Mouse (Mus musculus): ENCODE results near the gene Galnt7. TPM values are rescaled to one million over a fixed set of nuclear protein-coding genes. Genes with fewer than 3 reads are reported as not detected.

The Galnt7 gene
- total RNA-seq (2023) = 1 to 10 TPM; 8.1 to 8.2 TPM

GRCm38 (mm10) chr8:57652456-57653055 is at the start of gene Galnt7:
TSS of gene Galnt7 (minus strand) at chr8:57653032.

DNA sequence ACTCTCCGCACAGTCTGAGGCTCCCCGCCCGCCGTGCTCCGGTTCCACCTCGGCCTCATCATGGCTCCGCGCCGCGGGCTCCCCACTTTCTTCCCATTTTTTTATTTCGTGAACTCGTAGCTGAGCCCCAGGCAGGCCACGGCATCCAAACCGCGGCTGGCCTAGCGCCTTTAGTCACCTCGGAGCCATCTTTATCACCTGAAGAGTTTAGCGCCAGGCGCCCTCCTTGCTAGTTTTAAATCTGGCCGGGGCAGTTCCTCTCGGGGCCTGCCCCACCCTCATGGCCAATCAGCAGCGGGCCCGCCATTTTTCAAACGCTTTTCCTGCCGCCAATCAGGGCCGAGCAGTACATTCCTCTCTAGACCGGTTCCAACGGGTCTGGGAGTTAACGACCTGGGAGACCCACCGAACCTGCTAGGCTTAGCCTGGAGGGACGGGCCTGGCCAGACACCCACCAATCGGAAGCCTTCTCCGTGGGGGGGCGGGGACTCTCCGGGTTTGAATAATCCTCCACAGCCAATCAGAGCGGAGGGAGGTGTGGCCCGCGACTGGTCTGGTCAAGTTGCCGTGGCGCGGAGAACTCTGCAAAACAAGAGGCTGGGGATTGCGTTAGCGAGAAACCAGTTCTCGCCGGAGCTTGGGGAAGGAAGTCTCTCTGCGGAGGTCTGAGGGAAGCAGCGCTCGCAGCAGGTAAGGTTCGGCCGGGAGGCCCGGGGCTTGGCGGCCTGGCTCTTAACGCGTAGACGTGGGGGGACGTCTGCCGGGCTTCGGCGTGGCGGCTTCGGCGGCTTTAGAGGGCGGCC is 141.3 kb downstream of the Galnt7 start, which contains the start of gene Hmgb2:
Gene Hmgb2, plus strand, starts transcription at position 592 of the 803 bp plus-strand sequence.

DNA sequence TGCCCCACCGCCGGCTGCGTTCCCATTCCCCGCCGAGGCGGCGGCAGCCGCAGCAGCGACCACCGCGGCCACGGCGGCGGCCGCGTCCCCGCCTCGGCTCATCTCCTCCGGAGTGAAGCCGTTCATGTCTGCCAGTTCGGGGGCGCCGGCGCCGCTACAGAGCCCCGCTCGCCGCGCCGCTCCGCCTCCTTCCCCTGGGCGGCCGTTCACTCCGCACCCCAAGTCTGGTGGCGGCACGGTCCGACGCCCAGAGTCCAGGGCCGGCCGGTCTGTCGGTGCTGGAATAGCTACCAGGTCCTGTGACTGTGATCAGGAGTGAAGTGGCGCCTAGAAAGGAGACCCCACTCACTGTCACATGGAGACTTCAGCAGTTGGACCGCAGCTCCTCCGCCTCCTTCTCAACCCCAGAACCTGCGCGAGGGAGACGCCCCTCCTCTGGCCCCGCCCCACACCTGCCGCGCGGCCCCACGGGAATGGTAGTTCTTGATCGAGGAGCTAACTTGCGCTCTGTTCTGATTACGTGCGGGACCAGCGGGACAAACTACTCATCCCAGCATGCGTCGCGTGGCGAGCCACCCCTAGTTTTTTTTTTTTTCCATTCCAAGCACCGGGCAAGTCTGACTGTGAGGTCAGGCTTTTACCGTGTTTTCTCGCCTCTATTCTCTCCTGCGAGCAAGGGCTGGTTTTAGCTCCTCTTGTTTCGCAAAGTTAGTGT is 165.2 kb downstream of the Galnt7 start, which contains the start of gene Sap30:
Gene Sap30, minus strand, starts transcription at position 420 of the 715 bp plus-strand sequence.

Other genes starting within 250 kb of the Galnt7 start
- gene Scrg1, start 197.1 kb downstream of the Galnt7 start, total RNA-seq (2023) = 10 to 100 TPM; 26.7 to 33.7 TPM
- 10 to 100 TPM; 43.3 to 49.0 TPM for gene Sap30, start 165.2 kb downstream of the Galnt7 start, total RNA-seq (2023)
- gene Hmgb2, start 141.1 kb downstream of the Galnt7 start, total RNA-seq (2023) = 1,000 to 10,000 TPM in 1 of 2 experiments, 100 to 1,000 TPM in 1; 882 to 1,015 TPM